Mouse (Mus musculus): Measurements from ENCODE around the gene Ager.

DNA sequence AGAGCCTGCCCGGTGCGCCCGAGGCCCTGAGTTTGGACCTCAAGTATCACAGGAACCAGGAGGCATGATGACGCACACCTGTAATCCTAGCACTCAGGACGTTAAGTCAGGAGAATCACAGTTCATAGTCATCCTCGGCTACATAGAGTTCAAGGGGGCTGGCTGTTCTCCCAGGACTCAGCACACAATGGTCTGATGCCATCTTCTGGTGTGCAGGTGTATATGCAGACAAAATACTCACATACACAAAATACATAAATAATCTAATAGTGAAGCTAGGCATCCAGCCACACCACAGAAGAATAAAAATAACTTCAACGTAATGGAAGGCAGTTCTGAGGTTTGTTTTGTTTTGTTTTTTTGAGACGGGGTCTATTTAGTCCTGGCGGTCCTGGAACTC lies 25.5 kb downstream of the Ager start:
- no peak for TF ChIP-seq CTCF (IDR thresholded peaks at IDR 0.05; ENCODE audit: low read depth, low read length)
- no peak for TF ChIP-seq GATA2 (IDR thresholded peaks at IDR 0.05; ENCODE audit: borderline replicate concordance, low read depth, low read length)
- no peak for TF ChIP-seq POLR2AphosphoS5 (IDR thresholded peaks at IDR 0.05; ENCODE audit: insufficient replicate concordance, low read depth, low read length)
